Mouse (Mus musculus): ENCODE measurements around the gene Lrrc4c.

DNA sequence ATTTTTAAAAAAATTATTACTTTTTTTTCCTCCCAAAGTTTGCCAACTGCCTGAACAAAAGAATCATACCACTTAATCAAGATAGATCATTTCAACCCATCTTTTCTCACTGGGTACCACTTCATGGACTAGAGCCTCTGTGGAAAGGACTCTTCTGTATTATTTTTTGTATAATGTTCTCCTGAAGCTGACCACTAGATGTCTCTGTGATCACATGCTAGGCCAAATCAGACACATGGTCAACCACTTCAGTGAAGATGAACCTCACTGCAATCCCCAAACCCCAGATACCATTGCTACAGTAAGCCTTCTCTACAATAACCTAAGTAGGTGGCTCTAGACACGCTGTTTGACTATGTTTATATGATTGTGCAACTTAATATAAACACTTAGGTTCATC is 19.4 kb downstream of the Lrrc4c start:
- TF ChIP-seq CTCF (IDR thresholded peaks at IDR 0.05; ENCODE audit: insufficient read depth, low read length): no peak
- TF ChIP-seq POLR2A (IDR thresholded peaks at IDR 0.05; ENCODE audit: borderline replicate concordance, extremely low read depth, low read depth, low read length): no peak
